8 mouse cellular contexts compared by ENCODE assay signal in genomic region chr14:74948426-74949240, GRCm38 (mm10). TPM values are rescaled to one million over a fixed set of nuclear protein-coding genes. Genes with fewer than 3 reads are reported as not detected.
DNase-seq lines count a peak whose midpoint lies in the region; ATAC-seq and TF ChIP-seq lines count a peak whose summit lies in the region.

No protein-coding gene starts in this region.

- peak; percentile 31 for DNase-seq in c-Kit-positive CD71-positive TER-119-negative erythroid progenitor cells, embryonic 14.5 days (ENCODE audit: low read depth)
- DNase-seq in forebrain, embryonic 14.5 days (ENCODE audit: low spot score), result peak; percentile 76
- DNase-seq in heart, postnatal 36 days, result peak; percentile 71 to 73
- peak; percentile 33 to 63 for DNase-seq in layer of hippocampus, adult 8-10 months (ENCODE audit: low spot score in 2 of 2)
- peak; percentile 70 to 74 for DNase-seq in thymus, postnatal 36 days

- WGBS in forebrain, embryonic 14.5 days, result 55% methylated on average over 14 of the region's 14 CpGs
- WGBS in lung, embryonic 15.5 days, result 36% methylated on average over 14 of the region's 14 CpGs
- 49% methylated on average over 14 of the region's 14 CpGs for WGBS in olfactory bulb, adult 2 months

- no peaks in the 10 kb centered on the region for H3K9me3 ChIP-seq in ES-Bruce4 (replicated peaks; ENCODE audit: control insufficient read depth, insufficient read depth, low read length, poor library complexity, severe bottlenecking)
- no peaks in the 10 kb centered on the region for H3K9me3 ChIP-seq in forebrain, embryonic 14.5 days (replicated peaks; ENCODE audit: control insufficient read depth, low read length)
- no peaks in the 10 kb centered on the region for H3K9me3 ChIP-seq in lung, embryonic 15.5 days

- peak; percentile 85 for TF ChIP-seq CTCF in ES-Bruce4 (IDR thresholded peaks at IDR 0.05; ENCODE audit: low read depth, low read length)
- peak; percentile 74 for TF ChIP-seq CTCF in olfactory bulb, adult 2 months (IDR thresholded peaks at IDR 0.05; ENCODE audit: insufficient read depth, low read depth, low read length)

- no peaks in the 10 kb centered on the region for H3K4me1 ChIP-seq in ES-Bruce4 (ENCODE audit: control insufficient read depth, insufficient read depth, low read length)
- H3K4me1 ChIP-seq in forebrain, embryonic 14.5 days (ENCODE audit: control insufficient read depth, insufficient read depth, low read length), result peaks cover 6% of the 10 kb centered on the region
- H3K4me1 ChIP-seq in lung, embryonic 15.5 days, result peaks cover 34% of the 10 kb centered on the region
- peaks cover 7% of the 10 kb centered on the region for H3K4me1 ChIP-seq in olfactory bulb, adult 2 months (ENCODE audit: control insufficient read depth, insufficient read depth, low read length)

- no peak overlapping the region for H3K9ac ChIP-seq in ES-Bruce4 (ENCODE audit: low read depth, poor library complexity, severe bottlenecking)
- H3K9ac ChIP-seq in forebrain, embryonic 14.5 days (ENCODE audit: low read length), result no peak overlapping the region
- H3K9ac ChIP-seq in lung, embryonic 15.5 days, result peak overlapping the region; percentile 93

- no peak for TF ChIP-seq POLR2A in ES-Bruce4 (IDR thresholded peaks at IDR 0.05; ENCODE audit: insufficient read depth, low read length)
- TF ChIP-seq POLR2A in olfactory bulb, adult 2 months (IDR thresholded peaks at IDR 0.05; ENCODE audit: insufficient read depth, low read depth, low read length), result no peak

- H3K27ac ChIP-seq in ES-Bruce4 (ENCODE audit: insufficient read depth, low read length), result no peak overlapping the region
- no peak overlapping the region for H3K27ac ChIP-seq in forebrain, embryonic 14.5 days (ENCODE audit: low read depth, low read length)
- H3K27ac ChIP-seq in lung, embryonic 15.5 days, result peak overlapping the region; percentile 95
- H3K27ac ChIP-seq in olfactory bulb, adult 2 months (ENCODE audit: insufficient read depth, low read depth, low read length), result no peak overlapping the region

- H3K36me3 ChIP-seq in ES-Bruce4 (ENCODE audit: control insufficient read depth, insufficient read depth, low read length, poor library complexity, severe bottlenecking), result no peaks in the 10 kb centered on the region
- H3K36me3 ChIP-seq in forebrain, embryonic 14.5 days (ENCODE audit: control insufficient read depth, insufficient read depth, low read length), result no peaks in the 10 kb centered on the region
- no peaks in the 10 kb centered on the region for H3K36me3 ChIP-seq in lung, embryonic 15.5 days

- H3K27me3 ChIP-seq in ES-Bruce4 (ENCODE audit: control insufficient read depth, insufficient read depth, low read length, poor library complexity, severe bottlenecking), result peaks cover 2% of the 10 kb centered on the region; the same call in 1 of the 2 replicates
- H3K27me3 ChIP-seq in forebrain, embryonic 14.5 days (replicated peaks; ENCODE audit: control insufficient read depth, insufficient read depth, low read length), result no peaks in the 10 kb centered on the region
- H3K27me3 ChIP-seq in lung, embryonic 15.5 days, result no peaks in the 10 kb centered on the region

- H3K4me2 ChIP-seq in forebrain, embryonic 14.5 days (ENCODE audit: low read length), result no peak overlapping the region; the same call in 1 of the 2 replicates
- peak overlapping the region; percentile 71 for H3K4me2 ChIP-seq in lung, embryonic 15.5 days

- no peak for ATAC-seq in forebrain, embryonic 14.5 days
- no peak for ATAC-seq in lung, embryonic 15.5 days (ENCODE audit: borderline replicate concordance, extremely low read depth, low FRiP score, low TSS enrichment)

- TF ChIP-seq EP300 in ES-Bruce4 (IDR thresholded peaks at IDR 0.05; ENCODE audit: insufficient read depth, low read depth, low read length), result no peak

- intact Hi-C loops in heart, postnatal 36 days (cut with DNase I), result loop anchor here (1.0 to 5.0 kb wide), 4 partner anchors 46 to 184 kb away; no protein-coding TSS in a partner anchor

- H3K4me3 ChIP-seq in ES-Bruce4 (ENCODE audit: low read depth, low read length), result no peak overlapping the region
- H3K4me3 ChIP-seq in forebrain, embryonic 14.5 days (ENCODE audit: low read depth, low read length), result no peak overlapping the region
- H3K4me3 ChIP-seq in lung, embryonic 15.5 days, result peak overlapping the region; percentile 92; the same call in 1 of the 2 replicates
- H3K4me3 ChIP-seq in olfactory bulb, adult 2 months (ENCODE audit: insufficient read depth, low read depth, low read length), result 0 out of 2 replicates have a peak overlapping the region, but pooled peaks have one; percentile 98

RNA-seq across cellular contexts. Expression of gene Lrch1, which starts 1.0 kb away (rescaled TPM):
- polyA plus RNA-seq in ES-Bruce4 (2011; ENCODE audit: insufficient read depth, insufficient read length, low read depth, missing spikeins), result 16.2 and 17.0 TPM in 2 replicates
- polyA plus RNA-seq in forebrain, embryonic 14.5 days (2014; fragmentation: Nextera tagmentation; extraction: Ambion mirVana), result 6.8 and 10.7 TPM in 2 replicates
- 10 to 100 TPM; 16.2 to 17.5 TPM for total RNA-seq in heart, postnatal 36 days (2021)
- total RNA-seq in layer of hippocampus, adult 8-10 months (2022), result 10 to 100 TPM; 14.8 to 43.1 (median 18.3) TPM
- 17.5 and 19.9 TPM in 2 replicates for polyA plus RNA-seq in lung, embryonic 15.5 days (2015; fragmentation: Nextera tagmentation; extraction: Ambion mirVana)
- polyA plus RNA-seq in olfactory bulb, adult 2 months (2012; ENCODE audit: insufficient read depth, insufficient read length, low replicate concordance, missing spikeins), result 64.7 TPM in 1 of 2 replicates, not detected in the other

Comparison
In these comparisons a context has a peak if more than half of its experiments do, and no peak if none do; other contexts are left out.
1. H3K4me3 ChIP-seq: peak in lung, embryonic 15.5 days (single experiment) and olfactory bulb, adult 2 months (single experiment); none in ES-Bruce4 (single experiment) and forebrain, embryonic 14.5 days (single experiment).
2. Peak in every context shown above with its lines, with median percentiles within 50 percentile points of each other: DNase-seq.